Mouse (Mus musculus) kidney, adult 2 months (tissue): ENCODE results near the gene C8a.

Experiments used
- CTCF ChIP-seq: fragments of 200-500 bp; conservative IDR thresholded peaks from 2 replicates; pipeline ENCODE4 v1.5.1; 2011; ENCODE audit warnings: low read depth, mild to moderate bottlenecking, control low read depth, low read length, moderate library complexity, mixed read lengths; ENCODE audit not compliant: insufficient read depth, insufficient read length
- POLR2A ChIP-seq: fragments of 200-500 bp; IDR thresholded peaks from one replicate; pipeline ENCODE4 v1.6.1; 2011; ENCODE audit warnings: low read depth, low read length, control low read depth

DNA sequence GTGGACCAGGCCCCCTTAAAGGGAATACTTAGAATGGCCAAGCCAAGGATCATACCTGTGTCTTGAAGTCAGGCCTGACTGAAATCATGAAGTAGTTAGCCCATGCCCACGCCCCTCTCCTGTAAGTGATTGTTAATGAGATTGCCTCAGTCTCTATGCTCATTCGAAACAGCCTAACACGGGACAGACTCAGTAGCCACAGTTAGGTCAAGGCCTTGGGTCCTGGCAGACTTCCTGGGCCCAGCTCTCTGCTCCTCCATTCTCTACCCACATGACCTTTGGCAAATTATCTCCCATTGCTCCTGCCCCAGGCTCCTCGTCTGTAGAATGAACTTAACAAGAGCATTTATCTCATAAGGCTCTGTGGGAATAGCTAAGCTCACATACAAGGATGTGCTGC is 57.2 kb downstream of the C8a start:
- no peak for TF ChIP-seq POLR2A
- no peak for TF ChIP-seq CTCF
